Mouse (Mus musculus): ENCODE measurements around the gene Tbk1. TPM values are rescaled to one million over a fixed set of nuclear protein-coding genes. Genes with fewer than 3 reads are reported as not detected.
A peak's percentile ranks its signal among the peaks of the same experiment; 100 is the strongest.

Tbk1 gene
- total and polyA plus RNA-seq, 2 experiments from 2014 or later = 23.7 to 34.2 TPM

DNA sequence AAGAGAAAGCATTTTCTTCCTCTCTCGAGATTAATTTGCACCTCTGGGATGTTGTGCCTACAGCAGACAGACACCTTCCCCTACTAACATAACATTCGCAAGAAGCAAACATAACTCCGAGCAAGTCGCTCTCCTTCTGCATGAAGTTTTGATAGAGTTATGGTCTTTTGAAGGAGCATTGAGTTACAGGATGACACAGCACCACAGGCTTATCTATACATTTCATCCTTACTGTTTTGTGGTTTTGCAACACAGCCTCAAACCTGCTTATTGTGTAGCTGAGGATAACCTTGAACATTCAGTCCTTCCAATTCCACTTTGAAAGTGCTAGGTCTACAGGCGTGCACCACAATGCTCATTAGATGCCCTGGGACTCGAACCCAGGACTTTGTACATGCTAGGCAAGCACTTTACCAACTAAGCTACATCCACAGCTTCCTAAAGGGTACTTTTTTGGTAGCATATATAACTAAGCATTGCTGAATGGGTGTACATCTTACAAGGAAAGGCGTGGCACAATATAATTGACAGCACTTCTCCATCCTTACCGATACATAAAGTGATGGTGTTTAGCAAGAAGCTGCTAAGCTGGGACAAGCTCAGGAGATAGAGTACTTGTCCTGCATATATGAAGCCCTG, 56.1 kb downstream of the Tbk1 start:
- DNase-seq (no peak), ATAC-seq (no peak)
- Histone ChIP-seq H3K27ac (ENCODE audit: low read depth, low read length) (no peak overlapping the region), H3K4me2 (ENCODE audit: low read depth) (no peak overlapping the region), H3K27me3 (ENCODE audit: insufficient read depth, low read length) (no peaks in the 10 kb centered on the region), H3K9me3 (ENCODE audit: low read length) (no peaks in the 10 kb centered on the region), H3K4me3 (ENCODE audit: low read depth, low read length) (no peak overlapping the region), H3K9ac (no peak overlapping the region), H3K4me1 (ENCODE audit: insufficient read depth) (no peaks in the 10 kb centered on the region; the same call in 1 of the 2 replicates), H3K36me3 (ENCODE audit: insufficient read depth) (no peaks in the 10 kb centered on the region)
- 90% methylated on average over 8 of the region's 8 CpGs for WGBS
- TF ChIP-seq CTCF (IDR thresholded peaks at IDR 0.05; ENCODE audit: low read depth) = no peak

GRCm38 (mm10) chr10:121529261-121529660, 57.3 kb downstream of the Tbk1 start:
- no peak overlapping the region for H3K4me2 ChIP-seq (ENCODE audit: low read depth)
- no peak overlapping the region for H3K27ac ChIP-seq (ENCODE audit: low read depth, low read length)
- DNase-seq (no peak), ATAC-seq (no peak)
- TF ChIP-seq CTCF (IDR thresholded peaks at IDR 0.05; ENCODE audit: low read depth) = 0 out of 2 replicates have a peak, but pooled peaks have one; percentile 28
- no peaks in the 10 kb centered on the region for H3K27me3 ChIP-seq (ENCODE audit: insufficient read depth, low read length)
- no peaks in the 10 kb centered on the region; the same call in 1 of the 2 replicates for H3K4me1 ChIP-seq (ENCODE audit: insufficient read depth)
- no peaks in the 10 kb centered on the region for H3K36me3 ChIP-seq (ENCODE audit: insufficient read depth)
- H3K9me3 ChIP-seq (ENCODE audit: low read length) = no peaks in the 10 kb centered on the region
- no peak overlapping the region for H3K4me3 ChIP-seq (ENCODE audit: low read depth, low read length)
- no peak overlapping the region for H3K9ac ChIP-seq
- WGBS = 100% methylated on average over 1 of the region's 1 CpGs

GRCm38 (mm10) chr10:121528470-121528869, 58.1 kb downstream of the Tbk1 start:
- no peaks in the 10 kb centered on the region for H3K27me3 ChIP-seq (ENCODE audit: insufficient read depth, low read length)
- TF ChIP-seq CTCF (IDR thresholded peaks at IDR 0.05; ENCODE audit: low read depth) = no peak
- 76% methylated on average over 3 of the region's 3 CpGs for WGBS
- no peaks in the 10 kb centered on the region for H3K9me3 ChIP-seq (ENCODE audit: low read length)
- no peaks in the 10 kb centered on the region for H3K36me3 ChIP-seq (ENCODE audit: insufficient read depth)
- ATAC-seq = no peak
- no peak overlapping the region for H3K9ac ChIP-seq
- no peak overlapping the region for H3K4me2 ChIP-seq (ENCODE audit: low read depth)
- H3K4me3 ChIP-seq (ENCODE audit: low read depth, low read length) = no peak overlapping the region
- no peaks in the 10 kb centered on the region; the same call in 1 of the 2 replicates for H3K4me1 ChIP-seq (ENCODE audit: insufficient read depth)
- no peak overlapping the region for H3K27ac ChIP-seq (ENCODE audit: low read depth, low read length)
- no peak for DNase-seq

DNA sequence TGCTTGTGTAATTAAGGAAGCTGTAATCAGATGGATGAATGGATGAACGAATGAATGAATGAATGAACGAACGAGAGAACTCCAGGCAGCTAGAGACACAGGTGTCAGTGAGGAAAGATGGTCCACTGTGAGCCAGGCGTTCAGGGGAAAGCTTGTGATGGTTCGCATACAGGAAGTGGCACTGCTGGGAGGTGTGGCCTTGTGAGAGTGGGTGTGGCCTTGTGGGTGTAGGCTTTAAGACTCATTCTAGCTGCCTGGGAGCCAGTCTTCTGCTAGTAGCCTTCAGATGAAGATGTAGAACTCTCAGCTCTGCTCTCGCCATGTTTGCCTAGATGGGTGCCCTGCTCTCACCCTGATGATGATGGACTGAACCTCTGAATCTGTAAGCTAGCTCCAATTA, 59.5 kb downstream of the Tbk1 start:
- 86% methylated on average over 6 of the region's 6 CpGs for WGBS

GRCm38 (mm10) chr10:121520923-121521585, 65.5 kb downstream of the Tbk1 start:
- TF ChIP-seq CTCF (IDR thresholded peaks at IDR 0.05; ENCODE audit: low read depth) = no peak
- H3K4me1 ChIP-seq (ENCODE audit: insufficient read depth) = no peaks in the 10 kb centered on the region
- DNase-seq = no peak
- ATAC-seq = no peak
- no peaks in the 10 kb centered on the region for H3K36me3 ChIP-seq (ENCODE audit: insufficient read depth)
- no peak overlapping the region for H3K4me2 ChIP-seq (ENCODE audit: low read depth)
- H3K9ac ChIP-seq = no peak overlapping the region
- 20% methylated on average over 12 of the region's 12 CpGs for WGBS
- no peaks in the 10 kb centered on the region for H3K9me3 ChIP-seq (ENCODE audit: low read length)
- no peak overlapping the region for H3K4me3 ChIP-seq (ENCODE audit: low read depth, low read length)
- no peaks in the 10 kb centered on the region for H3K27me3 ChIP-seq (ENCODE audit: insufficient read depth, low read length)
- no peak overlapping the region for H3K27ac ChIP-seq (ENCODE audit: low read depth, low read length)

More for the DNA sequence above, 59.5 kb downstream of the Tbk1 start:
- no peak for TF ChIP-seq CTCF (IDR thresholded peaks at IDR 0.05; ENCODE audit: low read depth)
- no peaks in the 10 kb centered on the region for H3K27me3 ChIP-seq (ENCODE audit: insufficient read depth, low read length)
- H3K4me3 ChIP-seq (ENCODE audit: low read depth, low read length) = no peak overlapping the region
- no peak for ATAC-seq
- H3K36me3 ChIP-seq (ENCODE audit: insufficient read depth) = no peaks in the 10 kb centered on the region
- H3K4me1 ChIP-seq (ENCODE audit: insufficient read depth) = no peaks in the 10 kb centered on the region
- no peak overlapping the region for H3K27ac ChIP-seq (ENCODE audit: low read depth, low read length)
- H3K9me3 ChIP-seq (ENCODE audit: low read length) = no peaks in the 10 kb centered on the region
- no peak overlapping the region for H3K9ac ChIP-seq
- no peak for DNase-seq
- no peak overlapping the region for H3K4me2 ChIP-seq (ENCODE audit: low read depth)

DNA sequence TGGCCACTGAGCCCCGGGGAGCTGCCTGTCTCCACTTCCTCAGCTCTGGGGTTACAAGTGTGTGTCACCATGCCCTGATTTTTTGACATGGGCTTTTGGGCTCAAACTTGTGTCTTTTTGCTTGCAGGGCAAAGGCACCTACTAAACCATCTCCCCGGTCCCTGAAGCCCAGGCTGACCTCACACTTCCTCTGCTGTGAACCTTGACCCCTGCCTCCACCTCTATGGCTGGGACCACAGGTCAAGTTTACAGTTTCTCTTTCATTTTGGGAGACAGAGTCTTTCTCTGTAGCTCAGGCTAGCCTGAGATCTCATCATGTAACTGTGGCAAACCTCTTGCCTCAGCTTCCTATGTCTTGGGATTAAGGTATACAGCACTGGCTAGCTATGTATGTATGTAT, 66.9 kb downstream of the Tbk1 start:
- ATAC-seq = no peak
- no peak for DNase-seq
- no peaks in the 10 kb centered on the region for H3K36me3 ChIP-seq (ENCODE audit: insufficient read depth)
- H3K27ac ChIP-seq (ENCODE audit: low read depth, low read length) = no peak overlapping the region
- no peaks in the 10 kb centered on the region for H3K27me3 ChIP-seq (ENCODE audit: insufficient read depth, low read length)
- TF ChIP-seq CTCF (IDR thresholded peaks at IDR 0.05; ENCODE audit: low read depth) = no peak
- no peaks in the 10 kb centered on the region for H3K9me3 ChIP-seq (ENCODE audit: low read length)
- H3K4me1 ChIP-seq (ENCODE audit: insufficient read depth) = no peaks in the 10 kb centered on the region
- WGBS = 70% methylated on average over 2 of the region's 2 CpGs
- no peak overlapping the region for H3K4me3 ChIP-seq (ENCODE audit: low read depth, low read length)
- H3K4me2 ChIP-seq (ENCODE audit: low read depth) = no peak overlapping the region
- H3K9ac ChIP-seq = no peak overlapping the region

- Histone ChIP-seq H3K4me2 (ENCODE audit: low read depth) (no peak overlapping the region), H3K27me3 (ENCODE audit: insufficient read depth, low read length) (no peaks in the 10 kb centered on the region), H3K27ac (ENCODE audit: low read depth, low read length) (no peak overlapping the region), H3K4me3 (ENCODE audit: low read depth, low read length) (no peak overlapping the region), H3K9me3 (ENCODE audit: low read length) (no peaks in the 10 kb centered on the region), H3K36me3 (ENCODE audit: insufficient read depth) (no peaks in the 10 kb centered on the region), H3K9ac (no peak overlapping the region), H3K4me1 (ENCODE audit: insufficient read depth) (no peaks in the 10 kb centered on the region)
- DNase-seq (peak; percentile 82), ATAC-seq (peak; percentile 14; the same call in 1 of the 2 replicates)
- 31% methylated on average over 18 of the region's 18 CpGs for WGBS
- peak; percentile 83 for TF ChIP-seq CTCF (IDR thresholded peaks at IDR 0.05; ENCODE audit: low read depth)
These were observed 70.5 kb downstream of the Tbk1 start for GRCm38 (mm10) chr10:121516008-121516600.

Data from forebrain, postnatal 0 days (tissue).